Mouse (Mus musculus) lung, adult 2 months (tissue): ENCODE data around the gene Ampd3. TPM values are rescaled to one million over a fixed set of nuclear protein-coding genes. Genes with fewer than 3 reads are reported as not detected.

Source experiments
- DNase-seq: peaks from one replicate; pipeline ENCODE4 v3.0.0; 2022
- H3K4me1 ChIP-seq: fragments of 200-500 bp; 2 replicates; pipeline ENCODE4 v1.6.1; 2011; ENCODE audit warnings: low read length; ENCODE audit not compliant: control insufficient read depth, insufficient read depth
- H3K4me3 ChIP-seq: fragments of 200-500 bp; replicated peaks from 2 replicates; pipeline ENCODE3; 2011; ENCODE audit warnings: low read depth, mild to moderate bottlenecking, control low read depth, low read length; ENCODE audit errors: extremely low read depth
- CTCF ChIP-seq: fragments of 200-500 bp; IDR thresholded peaks from 2 replicates; pipeline ENCODE4 v1.5.1; 2011; ENCODE audit warnings: mild to moderate bottlenecking, low read length, control low read depth; ENCODE audit not compliant: insufficient read depth
- POLR2A ChIP-seq: fragments of 200-500 bp; IDR thresholded peaks from 2 replicates; pipeline ENCODE4 v1.6.1; 2011; ENCODE audit warnings: low read depth, mild to moderate bottlenecking, control low read depth, low read length, borderline replicate concordance; ENCODE audit errors: extremely low read depth
- WGBS: fragments of 180-500 bp; shearing (Covaris S2); methylation state at CpG from one replicate; pipeline ENCODE4 v1.1.7; 2018; 5-methylcytosine and 5-hydroxymethylcytosine counted together
- polyA plus RNA-seq: library from polyadenylated mRNA; depleted of rRNA; stranded (reverse); fragments of >200 nt; gene quantifications from 2 replicates; pipeline ENCODE4 v1.2.3, GENCODE M21; 2012

Ampd3 gene
- polyA plus RNA-seq, 1 experiment = 23.5 TPM

GRCm38 (mm10) chr7:110762605-110763180 lies 5.3 kb upstream of the Ampd3 start:
- no peak overlapping the region for H3K4me3 ChIP-seq
- 81% methylated on average over 5 of the region's 5 CpGs for WGBS
- DNase-seq = no peak
- H3K4me1 ChIP-seq = no peaks in the 10 kb centered on the region
- TF ChIP-seq CTCF = no peak
- TF ChIP-seq POLR2A = no peak

DNA sequence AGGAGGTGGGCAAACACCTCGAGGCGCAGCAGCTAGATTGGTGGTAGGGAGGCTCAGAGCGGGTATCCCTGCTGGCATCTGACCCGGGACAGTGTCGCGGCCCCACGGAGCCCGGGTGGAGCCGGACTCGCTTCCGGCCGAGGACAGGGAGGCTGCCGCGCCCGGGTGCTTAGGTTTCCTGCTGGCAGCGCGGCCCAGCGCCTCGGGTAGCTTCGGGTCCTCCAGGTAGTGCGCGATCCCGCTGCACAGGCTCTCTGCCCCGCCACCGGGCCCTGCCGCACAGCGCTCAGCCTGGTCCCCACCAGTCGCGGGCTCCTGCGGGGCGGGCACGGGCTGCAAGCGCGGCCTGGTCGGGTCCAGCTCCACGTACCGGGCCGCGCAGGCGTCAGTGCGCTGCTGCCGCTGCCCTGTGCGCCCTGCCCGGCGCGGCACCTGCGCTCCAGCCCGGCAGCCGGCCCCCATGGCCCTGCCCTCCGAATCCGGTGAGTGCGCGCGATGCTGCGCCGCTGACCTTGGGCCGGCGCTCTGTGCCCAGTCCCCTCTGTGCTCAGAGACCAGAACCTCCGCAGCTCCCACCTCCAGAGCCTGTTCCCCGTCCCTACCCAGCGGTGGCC lies 552 bp downstream of the Ampd3 start:
- Histone ChIP-seq H3K4me1 (peaks cover 5% of the 10 kb centered on the region), H3K4me3 (peak overlapping the region; percentile 85)
- WGBS = 2% methylated on average over 50 of the region's 61 CpGs
- peak; percentile 55 for DNase-seq
- TF ChIP-seq CTCF = no peak
- peak; percentile 31; the same call in 1 of the 2 replicates for TF ChIP-seq POLR2A

GRCm38 (mm10) chr7:110769094-110769493 lies 1.1 kb downstream of the Ampd3 start:
- 29% methylated on average over 4 of the region's 4 CpGs for WGBS
- H3K4me1 ChIP-seq = peaks cover 6% of the 10 kb centered on the region
- TF ChIP-seq POLR2A (peak; percentile 38; the same call in 1 of the 2 replicates), CTCF (no peak)
- no peak for DNase-seq
- peak overlapping the region; percentile 85 for H3K4me3 ChIP-seq

GRCm38 (mm10) chr7:110770949-110771348 lies 2.9 kb downstream of the Ampd3 start:
- Histone ChIP-seq H3K4me3 (no peak overlapping the region), H3K4me1 (peaks cover 8% of the 10 kb centered on the region)
- WGBS = 91% methylated on average over 4 of the region's 4 CpGs
- DNase-seq = no peak
- TF ChIP-seq CTCF = no peak
- TF ChIP-seq POLR2A = no peak

DNA sequence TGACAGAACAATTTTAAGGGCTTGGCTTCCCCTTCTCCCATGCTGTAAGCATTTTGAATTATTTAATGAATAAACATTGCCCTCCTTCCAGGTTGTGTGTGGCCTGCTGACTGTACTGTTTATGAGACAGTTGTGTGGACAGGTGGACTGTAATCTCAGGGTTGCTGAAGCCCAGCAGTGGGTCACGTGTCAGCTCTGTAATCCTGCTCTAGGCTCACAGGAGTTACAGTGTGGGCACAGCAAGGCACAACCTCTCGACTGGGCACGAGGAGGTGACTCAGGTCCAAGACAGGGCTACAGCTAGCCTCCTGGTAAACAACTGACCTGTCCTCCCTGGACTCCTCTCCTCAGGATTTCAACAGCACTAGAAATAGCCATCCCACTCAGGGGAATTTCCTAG lies 4.3 kb downstream of the Ampd3 start:
- no peak for TF ChIP-seq CTCF
- no peak for TF ChIP-seq POLR2A
- Histone ChIP-seq H3K4me3 (no peak overlapping the region), H3K4me1 (peaks cover 10% of the 10 kb centered on the region)
- no peak for DNase-seq
- WGBS = 63% methylated on average over 3 of the region's 3 CpGs

DNA sequence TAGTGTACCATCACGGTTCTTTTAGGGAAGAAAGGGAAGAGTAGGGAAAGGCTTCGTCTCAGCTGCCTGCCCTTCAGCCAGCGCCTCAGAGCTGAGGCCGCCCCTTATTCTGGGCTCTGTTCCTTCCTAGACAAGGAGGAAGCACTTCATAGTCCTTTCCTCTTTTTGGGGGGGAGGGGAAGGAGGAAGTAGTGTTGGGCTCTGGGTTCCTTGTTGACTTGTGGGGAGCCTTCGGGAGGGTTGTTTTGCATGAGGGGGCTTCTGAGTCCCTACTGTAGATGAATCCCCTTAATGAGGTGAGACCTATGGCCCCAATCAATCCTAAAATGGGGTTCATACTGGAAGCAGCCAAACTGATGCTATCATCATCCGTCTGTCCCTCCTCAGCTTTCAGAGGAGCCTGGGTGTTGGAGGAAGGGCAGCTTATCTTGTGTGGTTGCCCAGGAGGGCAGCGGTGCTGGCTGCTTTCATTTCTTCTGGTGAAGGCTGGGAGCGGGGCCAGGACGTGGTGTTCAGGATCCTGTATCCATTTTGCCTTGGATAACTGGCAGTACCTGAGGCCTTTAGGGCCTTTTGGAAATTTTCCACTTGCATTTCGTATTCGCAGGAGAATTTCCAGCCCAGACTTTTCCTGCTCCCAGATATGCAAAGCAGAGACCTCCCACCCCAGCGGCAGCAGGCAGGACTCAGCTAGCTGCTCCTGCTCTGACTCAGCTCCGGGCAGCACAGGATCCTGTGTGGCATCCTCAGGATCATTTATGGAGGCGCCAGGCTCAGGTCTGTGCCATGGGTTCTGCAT lies 5.4 kb downstream of the Ampd3 start:
- Histone ChIP-seq H3K4me1 (peaks cover 10% of the 10 kb centered on the region), H3K4me3 (peak overlapping the region; percentile 11)
- no peak for TF ChIP-seq POLR2A
- TF ChIP-seq CTCF = no peak
- WGBS = 21% methylated on average over 14 of the region's 14 CpGs
- peak; percentile 43 for DNase-seq

GRCm38 (mm10) chr7:110774077-110774476 lies 6.1 kb downstream of the Ampd3 start:
- H3K4me1 ChIP-seq = peaks cover 10% of the 10 kb centered on the region
- TF ChIP-seq POLR2A (no peak), CTCF (no peak)
- DNase-seq = no peak
- H3K4me3 ChIP-seq = no peak overlapping the region
- WGBS = 59% methylated on average over 1 of the region's 1 CpGs

- no peak for TF ChIP-seq CTCF
- no peak for TF ChIP-seq POLR2A
- Histone ChIP-seq H3K4me3 (no peak overlapping the region), H3K4me1 (peaks cover 10% of the 10 kb centered on the region)
- 87% methylated on average over 8 of the region's 8 CpGs for WGBS
- DNase-seq = no peak
Observed at GRCm38 (mm10) chr7:110774674-110775073, 6.7 kb downstream of the Ampd3 start.

DNA sequence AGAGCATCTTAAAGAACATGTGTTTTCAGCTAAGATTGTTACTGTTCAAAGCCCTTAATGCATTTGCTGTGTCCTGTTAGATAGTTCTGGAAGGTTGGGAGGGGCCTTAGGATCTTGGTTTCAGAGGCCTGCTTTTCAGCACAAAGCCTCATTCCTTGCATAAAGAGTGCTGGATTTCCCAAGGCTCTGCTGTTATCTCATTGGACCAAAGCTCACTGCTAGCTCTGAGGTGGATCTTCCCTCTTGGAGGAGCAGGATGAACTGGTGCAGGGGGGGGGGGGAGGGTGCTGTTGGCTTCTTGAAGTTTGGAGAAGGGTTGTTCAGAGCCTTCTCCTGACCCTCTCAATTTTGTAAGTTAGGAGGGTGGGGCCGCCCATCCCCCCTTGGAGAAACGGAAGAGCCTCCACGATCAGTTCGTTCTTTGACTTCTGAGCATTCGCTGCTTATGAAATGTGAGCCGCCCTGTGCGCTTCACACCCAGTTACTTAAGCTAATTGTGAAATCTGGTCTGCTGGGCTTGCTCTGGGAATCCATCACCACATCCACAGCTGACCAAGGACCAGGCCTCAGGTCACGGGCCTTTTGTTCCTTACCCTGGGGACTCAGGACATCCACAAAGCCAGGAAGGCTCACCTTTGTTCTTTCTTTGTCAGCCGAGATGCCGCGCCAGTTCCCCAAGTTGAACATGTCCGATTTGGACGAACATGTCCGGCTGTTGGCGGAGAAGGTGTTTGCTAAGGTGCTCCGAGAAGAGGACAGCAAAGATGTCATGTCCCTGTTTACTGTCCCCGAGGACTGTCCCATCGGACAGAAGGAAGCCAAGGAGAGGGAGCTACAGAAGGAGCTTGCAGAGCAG lies 9.4 kb downstream of the Ampd3 start:
- TF ChIP-seq CTCF (no peak), POLR2A (no peak)
- WGBS = 82% methylated on average over 18 of the region's 18 CpGs
- H3K4me1 ChIP-seq = peaks cover 10% of the 10 kb centered on the region
- no peak overlapping the region for H3K4me3 ChIP-seq
- DNase-seq = no peak

DNA sequence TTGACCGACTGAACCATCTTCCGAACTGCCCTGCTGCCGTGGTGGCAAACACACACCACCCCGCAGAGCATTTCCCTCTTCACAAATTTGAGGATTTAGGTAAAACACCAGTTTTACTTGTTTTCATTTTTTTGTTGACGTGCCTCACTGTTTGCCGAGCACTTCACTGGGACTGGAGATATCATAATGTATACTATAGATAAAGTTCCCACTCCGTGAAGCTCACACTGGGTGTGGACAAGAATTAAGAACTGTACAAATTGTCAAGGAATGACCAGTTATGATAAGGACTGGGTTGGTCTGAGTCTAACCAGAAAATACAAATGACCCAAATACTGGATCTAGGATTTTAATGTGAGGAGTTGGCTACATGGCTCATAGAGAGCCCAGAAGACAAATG lies 10.9 kb downstream of the Ampd3 start:
- TF ChIP-seq CTCF (no peak), POLR2A (no peak)
- DNase-seq = no peak
- 86% methylated on average over 7 of the region's 7 CpGs for WGBS
- Histone ChIP-seq H3K4me1 (peaks cover 4% of the 10 kb centered on the region; the same call in 1 of the 2 replicates), H3K4me3 (no peak overlapping the region)
